Mouse (Mus musculus) spleen, adult 18-20 months (tissue): Measurements from ENCODE around the gene Adam19.
"Not testable (repeated sequence)": the region's sequence is repeated elsewhere in the genome, so short reads cannot be mapped to it uniquely, and the experiment has no call there.

Source experiments
- DNase-seq, 2 experiments: peaks; one replicate each; pipeline ENCODE4 v3.0.0; 2022; ENCODE audit warnings: mixed read lengths in 2 of 2

The Adam19 gene

DNA sequence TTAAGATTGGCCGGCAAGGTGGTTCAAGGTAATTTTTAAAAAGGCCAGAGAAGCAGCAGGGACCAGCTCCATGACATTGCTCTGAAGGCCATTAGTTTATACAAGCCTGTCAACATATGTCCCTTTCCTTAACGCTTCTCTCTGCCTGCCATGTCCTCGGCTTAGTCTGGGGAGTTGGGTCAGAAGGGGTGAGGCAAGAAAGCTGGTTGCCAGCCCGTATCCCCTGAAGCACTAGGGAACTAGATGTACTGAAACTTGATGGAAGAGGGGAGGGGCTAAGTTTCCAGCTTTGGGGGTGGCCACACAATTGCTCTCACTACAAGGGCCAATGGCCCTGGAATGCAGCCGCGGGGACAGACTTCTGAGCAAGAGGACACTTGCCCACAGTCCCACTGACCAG lies 87.5 kb downstream of the Adam19 start:
- DNase-seq = no peak

DNA sequence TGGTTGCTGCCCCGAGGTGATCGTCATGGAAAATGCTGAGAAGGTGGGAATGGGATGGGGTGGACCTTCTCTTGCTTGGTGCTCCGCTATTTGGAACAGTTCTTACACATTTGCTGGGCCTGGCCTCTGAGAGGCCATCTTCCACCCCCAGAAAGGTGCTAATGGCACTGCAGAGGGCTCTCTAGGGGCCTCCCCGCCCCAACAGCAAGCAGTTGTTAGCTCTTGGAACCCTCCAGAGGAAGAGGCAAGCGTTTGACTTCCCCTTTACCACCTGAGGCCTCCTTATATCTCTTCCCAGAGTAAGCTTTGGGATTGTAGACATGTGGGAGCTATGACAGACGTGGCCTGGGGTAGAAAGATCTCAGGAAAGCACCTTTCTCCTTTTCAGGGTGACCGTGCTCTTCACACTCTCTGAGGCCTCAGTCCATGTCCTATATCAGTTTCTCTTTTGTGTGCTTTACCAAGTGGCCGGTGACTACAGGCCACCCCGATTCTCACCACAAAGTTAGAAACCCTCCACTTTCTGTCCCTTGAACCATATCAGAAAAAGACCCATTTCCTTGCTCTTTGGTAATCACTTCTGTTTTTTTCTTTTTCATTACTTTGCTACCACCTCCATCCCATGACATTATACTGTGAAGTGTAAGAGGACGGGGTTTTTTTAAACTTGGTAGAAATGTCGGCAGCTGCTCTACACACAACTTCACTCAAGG lies 89.5 kb downstream of the Adam19 start:
- DNase-seq = peak; percentile 44 to 49

DNA sequence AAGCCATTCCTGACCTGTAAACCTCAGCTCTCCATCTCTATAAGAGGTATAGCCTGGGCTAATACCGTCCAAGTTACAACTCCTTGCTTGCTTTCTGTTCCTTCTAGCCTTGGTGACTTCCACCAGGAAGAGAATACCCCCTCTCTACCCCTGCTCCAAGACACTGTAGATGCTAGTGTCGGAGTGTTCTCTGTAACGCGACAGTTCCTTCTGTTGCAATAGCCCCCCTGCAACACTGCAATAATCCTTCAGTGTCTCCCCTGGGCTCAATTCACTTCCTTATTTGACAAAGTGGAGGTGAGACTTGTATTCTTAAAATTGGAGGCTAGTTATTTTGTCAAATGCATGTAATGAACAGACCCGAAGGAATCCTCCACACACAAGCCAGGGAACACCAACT lies 90.8 kb downstream of the Adam19 start:
- DNase-seq = no peak

DNA sequence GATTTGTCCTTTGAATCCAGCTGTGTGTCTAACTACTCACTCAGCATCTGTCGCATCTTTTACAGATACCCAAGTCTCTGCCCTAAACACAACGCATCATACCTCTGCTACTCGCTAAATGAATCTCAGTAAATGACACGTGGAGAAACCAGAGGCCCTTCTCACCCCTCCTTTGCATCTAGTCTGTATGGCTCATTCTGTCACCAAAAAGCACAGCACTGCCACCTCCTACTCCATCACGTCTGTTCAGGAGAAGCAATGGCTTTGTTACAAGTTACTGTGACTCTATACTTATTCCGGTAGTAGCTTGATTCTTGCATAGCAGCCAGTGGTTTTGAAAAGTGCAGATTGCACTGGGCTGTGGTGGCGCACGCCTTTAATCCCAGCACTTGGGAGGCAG lies 101.2 kb downstream of the Adam19 start:
- no peak for DNase-seq

DNA sequence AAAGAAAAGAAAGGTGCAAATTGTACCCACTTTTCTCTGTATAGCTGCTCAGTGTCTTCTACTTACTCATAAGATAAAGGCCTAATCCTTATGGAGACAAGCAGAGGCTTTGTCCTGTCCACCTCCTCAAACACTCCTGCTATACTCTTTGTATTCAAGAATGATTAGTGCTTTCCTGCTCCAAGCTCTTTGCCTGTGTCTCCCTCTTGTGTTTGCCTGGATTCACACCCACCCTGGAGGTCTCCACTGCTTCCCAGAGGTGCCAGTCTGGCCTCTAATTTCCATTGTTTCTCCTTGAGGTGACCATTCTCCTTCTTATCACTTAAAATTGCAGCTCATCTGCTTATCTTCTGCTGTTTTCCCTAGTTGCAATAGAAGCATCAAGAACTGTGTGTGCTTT lies 101.7 kb downstream of the Adam19 start:
- DNase-seq = no peak

DNA sequence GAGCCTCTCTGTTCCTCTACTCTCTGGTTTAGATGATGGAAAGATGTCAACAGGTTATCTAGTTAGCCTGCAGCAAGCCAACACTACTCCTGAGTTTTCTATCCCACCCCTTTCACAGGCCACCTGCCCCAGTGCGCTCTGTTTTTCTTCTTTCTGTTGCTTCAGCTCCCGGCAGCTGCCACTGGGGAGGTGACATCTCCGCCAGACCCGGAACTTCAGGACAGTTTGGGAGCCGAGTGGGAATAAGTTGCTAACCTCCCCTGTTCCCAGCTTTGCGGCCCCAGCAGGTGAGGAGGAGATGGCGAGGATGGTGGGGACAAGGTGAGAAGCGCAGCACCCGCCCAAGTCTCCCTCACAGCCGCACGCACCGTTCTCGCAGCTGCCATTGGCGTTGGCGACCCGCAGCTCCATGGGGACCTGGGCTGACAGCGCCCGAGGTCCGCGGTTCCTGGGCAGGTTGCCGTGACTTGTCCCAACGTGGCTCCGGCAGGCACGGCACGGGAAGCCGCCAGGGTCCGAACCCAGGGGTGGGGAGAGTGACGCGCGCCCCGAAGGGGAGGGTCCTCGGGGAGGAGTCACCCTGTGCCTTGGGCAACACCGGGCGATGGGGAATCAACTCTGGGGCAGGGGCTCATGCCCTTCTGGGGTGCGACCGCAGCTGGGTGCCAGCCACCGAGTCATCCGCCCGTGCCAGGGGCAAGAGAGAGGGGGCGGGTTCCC lies 110.2 kb downstream of the Adam19 start, which contains the start of gene Nipal4:
Gene Nipal4 (minus strand): TSS at position 643 of the 720 bp plus-strand sequence.
- DNase-seq = peak; percentile 11 to 29

DNA sequence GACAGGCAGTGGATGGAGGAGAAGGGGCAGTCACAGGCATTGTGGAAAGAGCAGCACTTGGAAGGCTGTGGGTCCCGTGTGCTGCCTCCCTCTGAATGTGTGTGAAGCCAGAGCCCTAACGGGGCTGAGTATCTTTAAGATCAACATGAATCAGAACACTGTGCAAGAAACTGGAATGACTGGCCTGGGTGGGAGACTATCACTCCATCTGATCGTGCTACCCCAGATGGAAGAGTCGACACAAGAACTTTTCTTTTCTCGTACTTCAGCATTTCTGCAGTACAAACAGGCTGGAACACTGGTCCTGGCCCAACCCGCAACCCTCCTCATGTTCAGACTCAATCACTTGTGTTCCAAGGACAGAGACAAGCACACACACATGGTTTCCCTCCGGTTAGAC lies 112.7 kb downstream of the Adam19 start:
- no peak for DNase-seq

DNA sequence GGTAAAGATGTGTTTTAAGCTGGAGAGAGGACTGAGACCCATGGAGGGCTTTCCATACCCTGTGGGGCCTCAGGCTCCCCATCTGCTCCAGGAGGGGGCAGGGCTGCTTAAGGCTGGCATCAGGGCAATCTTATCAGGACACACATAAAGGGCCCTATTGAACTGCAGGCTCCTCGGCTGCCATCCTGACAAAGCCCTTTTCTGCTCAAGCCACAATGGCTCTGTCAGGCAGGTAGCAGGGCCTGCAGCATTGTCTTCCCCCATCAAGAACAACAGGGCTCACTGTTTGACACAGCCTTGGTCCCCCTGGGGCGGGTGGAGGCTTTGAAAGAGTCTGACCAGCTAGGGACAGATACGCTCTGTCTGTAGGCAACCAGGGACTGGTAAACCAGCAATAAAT lies 114.1 kb downstream of the Adam19 start:
- DNase-seq = no peak

DNA sequence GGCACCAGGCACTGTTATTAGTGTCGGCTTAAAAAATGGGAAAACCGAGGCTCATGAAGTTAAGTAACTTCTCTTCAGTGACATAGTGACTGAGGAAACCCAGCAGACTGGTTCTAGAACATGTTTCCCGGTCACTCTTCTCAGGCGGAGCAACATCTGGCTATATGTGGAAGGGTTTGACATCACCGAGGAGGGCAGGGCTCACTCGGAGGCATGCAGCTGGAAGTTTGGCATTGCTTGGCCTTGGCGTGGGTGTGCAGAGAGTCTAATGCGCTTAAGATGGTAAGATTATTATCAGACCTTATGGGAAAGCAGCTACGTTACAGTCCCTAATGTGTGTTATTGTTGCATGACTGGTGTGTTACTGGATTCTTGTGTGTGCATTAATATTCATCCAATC lies 116.3 kb downstream of the Adam19 start:
- no peak for DNase-seq

DNA sequence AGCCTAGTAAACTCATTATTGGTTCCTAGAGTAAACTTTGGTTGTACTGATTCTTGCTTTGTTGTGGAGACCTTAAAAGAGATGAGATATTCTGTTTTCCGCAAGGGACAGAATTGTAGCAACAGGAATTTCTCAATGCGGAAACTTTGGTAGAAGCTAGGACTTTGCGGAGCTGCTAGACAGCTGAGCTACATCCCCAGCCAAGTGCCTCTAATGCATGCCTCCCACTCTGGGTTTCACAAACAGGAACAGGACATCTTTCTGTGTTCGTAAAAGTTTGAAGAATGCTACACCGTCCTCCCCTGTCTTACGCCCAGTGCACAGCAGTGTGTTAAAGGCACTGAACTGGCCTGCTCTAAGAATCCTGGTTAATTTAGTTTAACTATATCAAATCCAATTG lies 120.4 kb downstream of the Adam19 start:
- DNase-seq = no peak

DNA sequence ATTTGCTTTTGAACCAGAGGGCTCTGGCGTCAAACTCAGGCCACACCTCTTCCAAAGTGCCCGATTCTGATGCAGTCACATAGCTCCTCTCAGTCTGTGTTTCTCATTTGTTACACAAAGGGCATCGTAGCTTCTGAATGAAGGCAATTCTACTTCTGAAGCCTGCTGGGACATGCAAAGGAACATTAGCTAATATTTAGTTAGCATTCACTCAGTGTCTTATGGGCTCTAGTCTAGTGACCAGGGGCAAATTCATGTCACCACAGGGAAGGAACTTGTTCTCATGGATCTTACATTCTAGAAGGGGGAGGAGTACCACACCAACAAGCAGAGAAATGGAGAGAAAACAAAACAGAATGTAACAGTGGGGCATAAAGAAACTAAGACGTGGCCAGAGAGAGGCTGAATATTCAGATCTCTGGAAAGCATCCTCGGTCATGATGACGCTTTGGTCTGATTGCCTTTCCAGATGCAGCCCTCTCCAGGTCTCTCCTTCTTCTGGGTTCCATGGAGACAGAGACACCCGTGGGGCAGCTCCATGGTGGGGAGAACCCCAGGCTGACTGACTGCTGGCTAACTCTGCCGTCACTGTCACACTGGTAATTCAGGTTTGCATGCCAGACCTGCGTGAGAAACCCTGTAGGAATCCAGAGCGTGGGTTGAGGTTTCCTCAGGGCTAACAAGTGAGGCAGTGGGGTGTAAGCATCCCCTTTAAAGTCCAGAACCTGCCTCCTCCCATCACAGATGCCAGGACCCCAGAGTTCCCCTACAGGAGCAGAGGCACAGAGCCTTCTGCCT lies 121.7 kb downstream of the Adam19 start:
- no peak for DNase-seq

DNA sequence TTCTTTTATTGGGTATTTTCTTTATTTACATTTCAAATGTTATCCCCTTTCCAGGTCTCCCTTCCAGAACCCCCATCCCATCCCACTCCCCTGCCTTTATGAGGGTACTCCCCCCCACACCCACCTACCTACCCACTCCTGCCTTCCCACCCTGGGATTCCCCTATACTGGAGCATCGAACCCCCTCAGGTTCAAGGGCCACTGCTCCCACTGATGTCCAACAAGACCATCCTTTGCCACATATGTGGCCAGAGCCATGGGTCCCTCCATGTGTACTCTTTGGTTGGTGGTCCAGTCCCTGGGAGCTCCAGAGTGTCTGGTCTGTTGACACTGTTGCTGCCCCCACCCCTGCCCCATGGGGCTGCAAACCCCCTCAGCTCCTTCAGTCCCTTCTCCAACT lies 126.2 kb downstream of the Adam19 start:
- not testable (repeated sequence) for DNase-seq

DNA sequence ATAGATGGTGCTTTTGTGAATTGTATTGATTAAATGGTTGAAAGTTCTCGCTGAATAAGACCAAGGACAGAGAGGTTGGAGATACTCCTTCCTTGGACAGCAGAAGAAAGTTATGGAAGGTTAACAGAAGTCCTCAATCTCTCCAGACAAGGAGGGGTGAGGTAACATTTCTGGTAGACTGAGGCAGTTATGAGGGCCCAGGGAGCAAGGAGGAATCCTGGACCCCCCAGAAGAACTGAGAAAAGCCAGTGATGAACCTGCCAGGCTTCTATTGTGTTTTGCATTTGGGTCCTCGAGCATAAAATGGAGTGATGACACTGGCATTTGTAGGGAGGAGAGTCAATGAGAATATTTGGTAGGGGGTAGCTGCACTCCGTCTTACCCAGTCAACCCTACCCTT lies 129.2 kb downstream of the Adam19 start:
- no peak for DNase-seq

DNA sequence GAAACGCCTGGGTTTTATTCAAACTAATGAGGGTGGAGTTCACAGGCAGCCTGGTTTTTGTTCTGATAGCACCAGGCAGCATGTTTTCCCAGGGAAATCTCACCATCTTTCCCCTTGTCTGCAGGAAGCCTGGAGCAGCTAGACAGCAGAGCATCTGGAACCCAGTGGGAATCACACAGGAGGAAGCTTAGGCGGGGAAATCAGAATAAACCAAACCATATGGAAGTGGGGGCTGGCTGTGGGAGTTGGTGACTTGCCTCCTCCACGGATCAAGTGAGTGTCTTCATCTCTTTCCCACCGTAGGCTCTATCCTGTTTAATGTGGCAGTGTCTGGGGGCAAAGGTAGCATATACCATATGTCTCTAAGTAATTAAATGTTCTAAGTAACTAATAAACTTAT lies 129.7 kb downstream of the Adam19 start:
- no peak for DNase-seq

DNA sequence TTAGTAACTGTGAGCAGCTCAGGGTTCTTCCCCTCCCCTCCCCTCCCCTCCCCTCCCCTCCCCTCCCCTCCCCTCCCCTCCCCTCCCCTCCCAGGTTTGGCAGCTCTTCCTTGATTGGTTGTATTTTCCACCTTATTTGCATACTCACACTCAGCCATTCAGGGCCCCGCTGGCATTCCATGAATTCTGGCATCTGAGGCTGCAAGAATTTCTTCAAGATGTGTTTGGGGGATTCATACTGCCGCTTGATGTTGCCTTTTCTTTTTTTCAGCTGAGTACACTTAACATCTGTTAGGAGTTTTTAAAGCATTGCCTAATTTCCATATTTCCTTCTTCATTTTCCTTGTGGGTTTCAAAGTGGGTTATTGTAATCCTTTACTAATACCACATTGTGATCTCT lies 132.5 kb downstream of the Adam19 start:
- DNase-seq = no peak

DNA sequence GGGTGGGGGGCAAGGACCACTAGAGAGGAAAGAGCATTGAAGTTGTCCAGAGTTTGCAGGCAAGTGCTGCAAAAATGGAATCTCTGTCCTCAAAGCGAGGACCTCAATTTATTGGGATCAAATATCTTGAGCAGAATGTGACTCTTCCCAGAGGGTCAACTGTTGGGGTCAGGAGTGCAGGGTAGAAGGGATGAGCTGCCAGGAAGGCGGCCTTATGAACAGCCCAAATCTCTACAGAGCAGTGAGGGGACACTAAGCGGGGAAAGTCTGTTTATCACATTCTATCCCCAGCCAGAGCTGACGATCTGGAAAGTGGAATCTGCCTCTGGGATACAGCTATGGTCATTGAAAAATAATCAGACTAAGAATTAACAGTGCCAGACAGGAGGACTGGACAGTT lies 138.4 kb downstream of the Adam19 start:
- no peak for DNase-seq
